Mouse (Mus musculus) liver, embryonic 13.5 days (tissue): Measurements from ENCODE around the gene Olfr710. TPM values are rescaled to one million over a fixed set of nuclear protein-coding genes. Genes with fewer than 3 reads are reported as not detected.
"Not testable (repeated sequence)": the region's sequence is repeated elsewhere in the genome, so short reads cannot be mapped to it uniquely, and the experiment has no call there.

ENCODE experiments used
- ATAC-seq: fragments of 200-750 bp; cut with Nextera tagmentation; 2 replicates; pipeline ENCODE4 v1.8.0; 2017; ENCODE audit warnings: low read depth, mild to moderate bottlenecking, moderate number of reproducible peaks, moderate library complexity
- DNase-seq: peaks from one replicate; pipeline ENCODE4 v3.0.0; 2022
- H3K27ac ChIP-seq: fragments of 300-500 bp; sonication (generic); 2 replicates; pipeline ENCODE4 v1.5.1; 2015; ENCODE audit warnings: moderate library complexity, mild to moderate bottlenecking, inconsistent platforms
- H3K27me3 ChIP-seq: fragments of 300-500 bp; sonication (generic); 2 replicates; pipeline ENCODE4 v1.6.1; 2015; ENCODE audit warnings: mild to moderate bottlenecking, inconsistent platforms
- H3K36me3 ChIP-seq: fragments of 300-500 bp; sonication (generic); 2 replicates; pipeline ENCODE4 v1.6.1; 2015; ENCODE audit warnings: mild to moderate bottlenecking, inconsistent platforms
- H3K4me1 ChIP-seq: fragments of 300-500 bp; sonication (generic); replicated peaks from 2 replicates; pipeline ENCODE4 v1.6.1; 2015; ENCODE audit warnings: inconsistent platforms
- H3K4me2 ChIP-seq: fragments of 300-500 bp; sonication (generic); 2 replicates; pipeline ENCODE4 v1.6.1; 2015; ENCODE audit warnings: inconsistent platforms, mild to moderate bottlenecking, moderate library complexity
- H3K4me3 ChIP-seq: fragments of 300-500 bp; sonication (generic); replicated peaks from 2 replicates; pipeline ENCODE4 v1.5.1; 2015; ENCODE audit warnings: mild to moderate bottlenecking, inconsistent platforms
- H3K9ac ChIP-seq: fragments of 300-500 bp; sonication (generic); 2 replicates; pipeline ENCODE4 v1.6.1; 2015; ENCODE audit warnings: mild to moderate bottlenecking, inconsistent platforms
- H3K9me3 ChIP-seq: fragments of 300-500 bp; sonication (generic); replicated peaks from 2 replicates; pipeline ENCODE4 v1.6.1; 2016; ENCODE audit warnings: inconsistent platforms
- WGBS: fragments of 180-500 bp; shearing (Covaris S2); methylation state at CpG from one replicate; pipeline ENCODE4 v1.1.7; 2015; ENCODE audit not compliant: insufficient replicate concordance; 5-methylcytosine and 5-hydroxymethylcytosine counted together
- polyA plus RNA-seq: library from polyadenylated mRNA; unstranded; fragments of >200 nt; fragmentation: Nextera tagmentation; extraction: Ambion mirVana; gene quantifications from 2 replicates; pipeline ENCODE4 v1.2.1, GENCODE M21; 2015

Gene Olfr710
- not detected in 2 replicates for polyA plus RNA-seq

GRCm38 (mm10) chr7:106948212-106948611 lies at the start of gene Olfr710:
Gene Olfr710 (minus strand): TSS chr7:106948312.
- ATAC-seq = no peak
- no peaks in the 10 kb centered on the region for H3K9me3 ChIP-seq
- 55% methylated on average over 3 of the region's 3 CpGs for whole genome bisulfite sequencing
- H3K4me3 ChIP-seq = no peak within 1 kb of the TSS
- H3K4me2 ChIP-seq = no peak within 1 kb of the TSS
- no peak within 1 kb of the TSS for H3K27ac ChIP-seq
- H3K4me1 ChIP-seq = no peaks in the 10 kb centered on the region
- DNase-seq = no peak
- H3K27me3 ChIP-seq = no peaks in the 10 kb centered on the region
- no peak within 1 kb of the TSS for H3K9ac ChIP-seq
- no peaks in the 10 kb centered on the region for H3K36me3 ChIP-seq

GRCm38 (mm10) chr7:106985236-106985635 lies 37.1 kb upstream of the Olfr710 start:
- WGBS = 80% methylated on average over 3 of the region's 3 CpGs
- DNase-seq (no peak), ATAC-seq (no peak)
- Histone ChIP-seq H3K27ac (no peak overlapping the region), H3K27me3 (no peaks in the 10 kb centered on the region), H3K4me1 (no peaks in the 10 kb centered on the region), H3K4me3 (no peak overlapping the region), H3K9me3 (no peaks in the 10 kb centered on the region), H3K9ac (no peak overlapping the region), H3K4me2 (no peak overlapping the region), H3K36me3 (no peaks in the 10 kb centered on the region)

GRCm38 (mm10) chr7:106975353-106975752 lies 27.2 kb upstream of the Olfr710 start, which contains the start of gene Olfr711:
Gene Olfr711 (minus strand): TSS chr7:106975453.
- Histone ChIP-seq H3K36me3 (no peaks in the 10 kb centered on the region), H3K9me3 (no peaks in the 10 kb centered on the region), H3K4me1 (no peaks in the 10 kb centered on the region), H3K27me3 (no peaks in the 10 kb centered on the region), H3K4me2 (no peak within 1 kb of the TSS), H3K27ac (no peak within 1 kb of the TSS), H3K4me3 (no peak within 1 kb of the TSS), H3K9ac (no peak within 1 kb of the TSS)
- WGBS = 29% methylated on average over 1 of the region's 1 CpGs
- no peak for ATAC-seq
- DNase-seq = no peak

- not testable (repeated sequence) for DNase-seq, H3K9ac ChIP-seq, H3K4me2 ChIP-seq, H3K27ac ChIP-seq, ATAC-seq, H3K4me1 ChIP-seq, H3K36me3 ChIP-seq, H3K4me3 ChIP-seq, H3K9me3 ChIP-seq, H3K27me3 ChIP-seq
Measured at GRCm38 (mm10) chr7:106967503-106967902, 19.4 kb upstream of the Olfr710 start.

- WGBS = 61% methylated on average over 1 of the region's 1 CpGs
Measured at GRCm38 (mm10) chr7:106963837-106964236, 15.7 kb upstream of the Olfr710 start, which contains the start of gene Olfr6. Gene Olfr6 (minus strand): TSS chr7:106963937.

GRCm38 (mm10) chr7:106932119-106932518 lies 16.0 kb downstream of the Olfr710 start, which contains the start of gene Olfr709-ps1:
Gene Olfr709-ps1 (minus strand): TSS chr7:106932219.
- Histone ChIP-seq H3K4me2 (no peak within 1 kb of the TSS), H3K4me1 (no peaks in the 10 kb centered on the region), H3K27me3 (no peaks in the 10 kb centered on the region), H3K36me3 (no peaks in the 10 kb centered on the region), H3K9ac (no peak within 1 kb of the TSS), H3K9me3 (no peaks in the 10 kb centered on the region), H3K27ac (no peak within 1 kb of the TSS), H3K4me3 (no peak within 1 kb of the TSS)
- DNase-seq = no peak
- no peak for ATAC-seq

More at GRCm38 (mm10) chr7:106963837-106964236, 15.7 kb upstream of the Olfr710 start, which contains the start of gene Olfr6:
- no peaks in the 10 kb centered on the region for H3K4me1 ChIP-seq
- H3K9ac ChIP-seq = no peak within 1 kb of the TSS
- ATAC-seq = no peak
- H3K36me3 ChIP-seq = no peaks in the 10 kb centered on the region
- no peak for DNase-seq
- H3K27me3 ChIP-seq = no peaks in the 10 kb centered on the region
- H3K9me3 ChIP-seq = no peaks in the 10 kb centered on the region
- H3K27ac ChIP-seq = no peak within 1 kb of the TSS
- H3K4me3 ChIP-seq = no peak within 1 kb of the TSS
- H3K4me2 ChIP-seq = no peak within 1 kb of the TSS

GRCm38 (mm10) chr7:106920961-106921360 lies 27.2 kb downstream of the Olfr710 start:
- H3K9me3 ChIP-seq, H3K27ac ChIP-seq, H3K36me3 ChIP-seq, DNase-seq, H3K4me2 ChIP-seq, H3K4me3 ChIP-seq, H3K9ac ChIP-seq, ATAC-seq, H3K4me1 ChIP-seq, H3K27me3 ChIP-seq: not testable (repeated sequence)
- WGBS = 74% methylated on average over 7 of the region's 7 CpGs

- 29% methylated on average over 2 of the region's 2 CpGs for WGBS
- Histone ChIP-seq H3K4me2 (no peak within 1 kb of the TSS), H3K4me1 (no peaks in the 10 kb centered on the region), H3K9ac (no peak within 1 kb of the TSS), H3K27ac (no peak within 1 kb of the TSS), H3K27me3 (no peaks in the 10 kb centered on the region), H3K4me3 (no peak within 1 kb of the TSS), H3K9me3 (peaks cover 4% of the 10 kb centered on the region; the same call in 1 of the 2 replicates), H3K36me3 (no peaks in the 10 kb centered on the region)
- DNase-seq (no peak), ATAC-seq (no peak)
Measured at GRCm38 (mm10) chr7:106907676-106908075, 40.4 kb downstream of the Olfr710 start, which contains the start of gene Olfr1532-ps1. Gene Olfr1532-ps1 (plus strand): TSS chr7:106908001.

- not testable (repeated sequence) for H3K27ac ChIP-seq
- WGBS = 65% methylated on average over 3 of the region's 3 CpGs
Measured at GRCm38 (mm10) chr7:106901141-106901540, 47.0 kb downstream of the Olfr710 start, which contains the start of gene Olfr707. Gene Olfr707 (minus strand): TSS chr7:106901241.

More at GRCm38 (mm10) chr7:106901141-106901540, 47.0 kb downstream of the Olfr710 start, which contains the start of gene Olfr707:
- not testable (repeated sequence) for DNase-seq, H3K4me3 ChIP-seq, H3K36me3 ChIP-seq, H3K27me3 ChIP-seq, H3K4me1 ChIP-seq, ATAC-seq, H3K4me2 ChIP-seq, H3K9me3 ChIP-seq, H3K9ac ChIP-seq

Other genes starting within 250 kb of the Olfr710 start
- gene Olfr695, start 231.9 kb downstream of the Olfr710 start, polyA plus RNA-seq = not detected in 2 replicates
- gene Olfr697, start 205.9 kb downstream of the Olfr710 start, polyA plus RNA-seq = not detected in 2 replicates
- not detected in 2 replicates for gene Olfr698, start 192.9 kb downstream of the Olfr710 start, polyA plus RNA-seq
- not detected in 2 replicates for gene Olfr699, start 155.1 kb downstream of the Olfr710 start, polyA plus RNA-seq
- gene Olfr700, start 139.5 kb downstream of the Olfr710 start, polyA plus RNA-seq = not detected in 2 replicates
- not detected in 2 replicates for gene Olfr701, start 134.2 kb downstream of the Olfr710 start, polyA plus RNA-seq
- gene Olfr702, start 114.4 kb downstream of the Olfr710 start, polyA plus RNA-seq = not detected in 2 replicates
- not detected in 2 replicates for gene Olfr703, start 105.0 kb downstream of the Olfr710 start, polyA plus RNA-seq
- not detected in 2 replicates for gene Olfr704, start 85.1 kb downstream of the Olfr710 start, polyA plus RNA-seq
- gene Olfr705, start 71.4 kb downstream of the Olfr710 start, polyA plus RNA-seq = not detected in 2 replicates
- gene Olfr706, start 60.1 kb downstream of the Olfr710 start, polyA plus RNA-seq = not detected in 2 replicates
- gene Olfr707, start 47.1 kb downstream of the Olfr710 start, polyA plus RNA-seq = not detected in 2 replicates
- gene Olfr1532-ps1, start 40.3 kb downstream of the Olfr710 start, polyA plus RNA-seq = not detected in 2 replicates
- gene Olfr709-ps1, start 16.1 kb downstream of the Olfr710 start, polyA plus RNA-seq = not detected in 2 replicates
- gene Olfr6, start 15.6 kb upstream of the Olfr710 start, polyA plus RNA-seq = not detected in 2 replicates
- not detected in 2 replicates for gene Olfr711, start 27.1 kb upstream of the Olfr710 start, polyA plus RNA-seq
- not detected in 2 replicates for gene Olfr2, start 57.8 kb upstream of the Olfr710 start, polyA plus RNA-seq
- not detected in 2 replicates for gene Olfr713, start 82.9 kb upstream of the Olfr710 start, polyA plus RNA-seq
- gene Olfr714, start 122.7 kb upstream of the Olfr710 start, polyA plus RNA-seq = not detected in 2 replicates
- gene Olfr17, start 144.9 kb upstream of the Olfr710 start, polyA plus RNA-seq = not detected in 2 replicates
- not detected in 2 replicates for gene Olfr715b, start 162.1 kb upstream of the Olfr710 start, polyA plus RNA-seq
- not detected in 2 replicates for gene Olfr715, start 182.8 kb upstream of the Olfr710 start, polyA plus RNA-seq
- gene Olfr716, start 190.0 kb upstream of the Olfr710 start, polyA plus RNA-seq = not detected in 2 replicates
- not detected in 2 replicates for gene Nlrp14, start 218.7 kb upstream of the Olfr710 start, polyA plus RNA-seq